35 mouse cellular contexts compared by ENCODE assay signal in genomic region chr10:121390602-121391001, GRCm38 (mm10).
"Had no signal": no experiment of that assay in that cellular context is flagged by ENCODE, and none has a peak within 500 bp of the region (broad histone marks: within the 10 kb centered on the region; RNA-seq: fewer than 3 reads in every experiment).

No protein-coding gene starts in this region.

- ATAC-seq: hindbrain, embryonic 16.5 days; hindbrain, postnatal 0 days; inflammation-experienced regulatory T-cells, adult 6 months; intestine, embryonic 15.5 days; intestine, embryonic 16.5 days; intestine, postnatal 0 days had no signal

- H3K4me2 ChIP-seq: heart, embryonic 11.5 days; heart, embryonic 12.5 days; heart, embryonic 13.5 days; heart, embryonic 15.5 days; hindbrain, embryonic 12.5 days; hindbrain, embryonic 13.5 days; hindbrain, embryonic 14.5 days; hindbrain, embryonic 15.5 days; intestine, embryonic 15.5 days; kidney, embryonic 15.5 days had no signal

- H3K9ac ChIP-seq: heart, embryonic 12.5 days; heart, embryonic 13.5 days; heart, embryonic 15.5 days; hindbrain, embryonic 12.5 days; hindbrain, embryonic 13.5 days; hindbrain, embryonic 14.5 days; hindbrain, embryonic 15.5 days; intestine, embryonic 15.5 days; kidney, embryonic 15.5 days had no signal

- H3K4me3 ChIP-seq: heart, embryonic 10.5 days; heart, embryonic 12.5 days; heart, embryonic 13.5 days; heart, embryonic 15.5 days; hindbrain, embryonic 10.5 days; hindbrain, embryonic 12.5 days; hindbrain, embryonic 13.5 days; hindbrain, embryonic 15.5 days; intestine, embryonic 15.5 days; kidney, embryonic 15.5 days; layer of hippocampus, adult 2 months had no signal

- H3K9me3 ChIP-seq: heart, embryonic 10.5 days; heart, embryonic 12.5 days; heart, embryonic 13.5 days; heart, embryonic 15.5 days; hindbrain, embryonic 10.5 days; hindbrain, embryonic 12.5 days; hindbrain, embryonic 13.5 days; hindbrain, embryonic 15.5 days; intestine, embryonic 15.5 days; kidney, embryonic 15.5 days had no signal

- H3K4me1 ChIP-seq: hindbrain, embryonic 15.5 days; kidney, embryonic 15.5 days had no signal

- DNase-seq: heart, postnatal 10 days; heart, postnatal 14 days; heart, postnatal 36 days; heart, postnatal 4 days; kidney, adult 11 months; kidney, adult 18-20 months; kidney, adult 2 months; kidney, adult 8-10 months; kidney, adult 9 months; kidney, postnatal 10 days; kidney, postnatal 14 days; kidney, postnatal 25 days; kidney, postnatal 36 days; kidney, postnatal 4 days; layer of hippocampus, adult 9-11 months; layer of hippocampus, postnatal 36 days had no signal

- H3K27me3 ChIP-seq: heart, embryonic 12.5 days; heart, embryonic 13.5 days; heart, embryonic 15.5 days; hindbrain, embryonic 12.5 days; hindbrain, embryonic 13.5 days; hindbrain, embryonic 15.5 days; intestine, embryonic 15.5 days; kidney, embryonic 15.5 days had no signal

- H3K27ac ChIP-seq: heart, embryonic 13.5 days; heart, embryonic 15.5 days; hindbrain, embryonic 12.5 days; hindbrain, embryonic 13.5 days; hindbrain, embryonic 14.5 days; hindbrain, embryonic 15.5 days; hindbrain, postnatal 0 days; intestine, embryonic 15.5 days; kidney, embryonic 15.5 days; kidney, postnatal 0 days; layer of hippocampus, adult 2 months had no signal
